Mouse (Mus musculus) E14TG2a.4 (cell line): ENCODE data around the gene Mov10.

ENCODE experiments used
- CTCF ChIP-seq: conservative IDR thresholded peaks from 2 replicates; pipeline ENCODE4 v1.5.1; 2014; ENCODE audit warnings: low read length
- NANOG ChIP-seq: IDR thresholded peaks from 2 replicates; pipeline ENCODE4 v1.6.1; 2014; ENCODE audit warnings: borderline replicate concordance, low read length, mixed read lengths

DNA sequence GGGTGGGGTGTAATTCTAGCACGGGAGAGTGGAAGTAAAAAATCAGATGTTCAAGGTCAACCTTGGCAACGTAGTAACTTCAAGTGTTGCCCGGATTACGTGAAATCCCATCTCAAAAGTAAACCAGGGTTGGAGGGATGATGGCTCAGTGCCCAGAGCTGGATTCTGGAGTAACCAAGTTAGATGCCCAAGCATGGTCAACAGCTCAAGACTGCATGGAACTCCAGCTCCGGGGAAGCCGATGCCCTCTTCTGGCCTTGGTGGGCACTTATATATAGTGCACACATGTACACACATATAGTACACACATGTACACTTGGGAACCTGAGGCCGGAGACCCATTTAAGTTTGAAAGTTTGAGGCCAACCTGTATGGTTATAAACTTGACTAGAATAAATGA lies 2.2 kb downstream of the Mov10 start:
- TF ChIP-seq CTCF (no peak), NANOG (no peak)
